Mouse (Mus musculus) liver, adult 2 months (tissue): ENCODE data around the gene Mast3. TPM values are rescaled to one million over a fixed set of nuclear protein-coding genes. Genes with fewer than 3 reads are reported as not detected.

Experiments
- DNase-seq: peaks from one replicate; pipeline ENCODE4 v3.0.0-alpha.2; 2011; ENCODE audit warnings: low read depth, low spot score; ENCODE audit errors: extremely low read depth
- H3K27ac ChIP-seq: fragments of 200-500 bp; replicated peaks from 2 replicates; pipeline ENCODE4 v1.5.1; 2012; ENCODE audit warnings: low read depth, mild to moderate bottlenecking, control low read depth, inconsistent platforms, low read length; ENCODE audit not compliant: insufficient read depth
- H3K27me3 ChIP-seq: fragments of 200-500 bp; 2 replicates; pipeline ENCODE4 v1.6.1; 2012; ENCODE audit warnings: mild to moderate bottlenecking, moderate library complexity, low read length, inconsistent platforms; ENCODE audit not compliant: control insufficient read depth, insufficient read depth
- H3K36me3 ChIP-seq: fragments of 200-500 bp; 2 replicates; pipeline ENCODE4 v1.6.1; 2012; ENCODE audit warnings: low read length, inconsistent platforms; ENCODE audit not compliant: control insufficient read depth, insufficient read depth
- H3K4me1 ChIP-seq: fragments of 200-500 bp; 2 replicates; pipeline ENCODE4 v1.6.1; 2011; ENCODE audit warnings: low read length; ENCODE audit not compliant: control insufficient read depth, insufficient read depth
- H3K4me3 ChIP-seq: fragments of 200-500 bp; 2 replicates; pipeline ENCODE4 v1.5.1; 2011; ENCODE audit warnings: low read depth, mild to moderate bottlenecking, control low read depth, low read length, moderate library complexity; ENCODE audit not compliant: insufficient read depth
- H3K79me2 ChIP-seq: fragments of 200-500 bp; 2 replicates; pipeline ENCODE4 v1.6.1; 2012; ENCODE audit warnings: inconsistent platforms, mild to moderate bottlenecking, low read length, moderate library complexity; ENCODE audit not compliant: control insufficient read depth, insufficient read depth
- H3K9ac ChIP-seq: fragments of 200-500 bp; 2 replicates; pipeline ENCODE4 v1.6.1; 2012; ENCODE audit warnings: low read depth, mild to moderate bottlenecking, control low read depth, inconsistent platforms, low read length
- CTCF ChIP-seq: fragments of 200-500 bp; IDR thresholded peaks from 2 replicates; pipeline ENCODE4 v1.5.1; 2011; ENCODE audit warnings: low read depth, low read length, control low read depth
- POLR2A ChIP-seq: fragments of 200-500 bp; IDR thresholded peaks from 2 replicates; pipeline ENCODE4 v1.6.1; 2011; ENCODE audit warnings: low read length, control low read depth; ENCODE audit not compliant: insufficient read depth; ENCODE audit errors: extremely low read depth
- WGBS: fragments of 180-500 bp; shearing (Covaris S2); methylation state at CpG from one replicate; pipeline ENCODE4 v1.1.7; 2018; 5-methylcytosine and 5-hydroxymethylcytosine counted together
- polyA plus RNA-seq: library from polyadenylated mRNA; depleted of rRNA; stranded (reverse); fragments of >200 nt; gene quantifications from 2 replicates; pipeline ENCODE4 v1.2.3, GENCODE M21; 2012
- total RNA-seq: library from RNA; depleted of rRNA; stranded (reverse); fragments of >200 nt; gene quantifications from 2 replicates; pipeline ENCODE4 v1.2.3, GENCODE M21; 2014

Mast3 gene
- total and polyA plus RNA-seq, 2 experiments: 16.7 to 29.0 TPM

- 28% methylated on average over 6 of the region's 6 CpGs for WGBS
- TF ChIP-seq POLR2A: no peak
- TF ChIP-seq CTCF: no peak
- Histone ChIP-seq H3K79me2 (no peaks in the 10 kb centered on the region), H3K27ac (no peak overlapping the region; the same call in 1 of the 2 replicates), H3K4me3 (no peak overlapping the region), H3K36me3 (no peaks in the 10 kb centered on the region), H3K4me1 (peaks cover 12% of the 10 kb centered on the region; the same call in 1 of the 2 replicates), H3K9ac (0 out of 2 replicates have a peak overlapping the region, but pooled peaks have one; percentile 3), H3K27me3 (no peaks in the 10 kb centered on the region)
- DNase-seq: peak; percentile 69
These were observed 37.4 kb downstream of the Mast3 start for GRCm38 (mm10) chr8:70767503-70767902.

DNA sequence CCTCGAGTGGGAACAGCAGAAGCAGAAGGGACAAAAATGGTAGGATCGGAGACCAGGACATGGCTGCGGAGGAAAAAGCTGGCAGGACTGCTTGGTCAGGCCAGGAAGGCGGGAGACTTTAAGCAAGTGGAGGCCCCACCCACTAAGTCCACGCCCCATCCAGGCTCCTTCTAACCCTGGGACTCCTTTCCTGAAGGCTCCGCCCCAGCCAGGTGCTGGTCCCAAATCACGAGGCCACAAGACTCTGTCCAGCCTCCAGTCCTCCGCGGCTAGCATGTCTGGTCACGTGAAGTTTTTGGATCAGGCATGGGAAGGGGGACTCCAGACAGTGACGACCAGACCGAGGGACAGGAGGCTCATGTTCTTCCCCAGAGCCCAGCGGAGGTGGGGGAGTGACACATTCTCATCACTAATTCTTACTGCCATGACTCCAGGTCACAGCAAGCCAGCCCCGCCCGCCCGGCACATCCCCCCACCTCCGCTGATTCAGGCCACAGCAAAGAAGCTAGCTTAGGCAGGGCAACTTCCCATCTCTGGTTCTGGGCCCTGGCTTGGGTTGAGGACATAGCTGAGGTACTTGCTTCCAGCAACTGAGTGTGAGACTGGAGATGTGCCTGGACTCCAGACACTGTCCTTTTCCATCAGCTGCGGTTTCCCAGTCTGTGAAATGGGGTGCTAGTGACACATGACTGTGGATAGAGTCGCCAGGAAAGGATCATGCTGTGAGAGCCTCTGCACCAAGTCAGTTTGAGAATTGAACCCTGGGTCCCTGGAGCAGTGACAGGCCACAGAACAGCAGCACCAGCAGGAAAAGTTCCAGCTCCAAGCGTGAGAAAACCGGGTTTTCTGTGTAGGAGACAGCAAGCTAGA lies 38.0 kb downstream of the Mast3 start:
- H3K27me3 ChIP-seq: no peaks in the 10 kb centered on the region
- DNase-seq: peak; percentile 65
- TF ChIP-seq POLR2A: 0 out of 2 replicates have a peak, but pooled peaks have one; percentile 29
- no peak for TF ChIP-seq CTCF
- no peaks in the 10 kb centered on the region for H3K36me3 ChIP-seq
- peak overlapping the region; percentile 61 for H3K4me3 ChIP-seq
- WGBS: 25% methylated on average over 21 of the region's 21 CpGs
- H3K27ac ChIP-seq: peak overlapping the region; percentile 24
- H3K9ac ChIP-seq: peak overlapping the region; percentile 64
- no peaks in the 10 kb centered on the region for H3K79me2 ChIP-seq
- H3K4me1 ChIP-seq: peaks cover 12% of the 10 kb centered on the region; the same call in 1 of the 2 replicates

- DNase-seq: no peak
- peak overlapping the region; percentile 61 for H3K4me3 ChIP-seq
- H3K27ac ChIP-seq: peak overlapping the region; percentile 24
- no peak for TF ChIP-seq CTCF
- no peak for TF ChIP-seq POLR2A
- H3K9ac ChIP-seq: peak overlapping the region; percentile 64
- no peaks in the 10 kb centered on the region for H3K79me2 ChIP-seq
- H3K27me3 ChIP-seq: no peaks in the 10 kb centered on the region
- peaks cover 12% of the 10 kb centered on the region; the same call in 1 of the 2 replicates for H3K4me1 ChIP-seq
- WGBS: 20% methylated on average over 34 of the region's 34 CpGs
- H3K36me3 ChIP-seq: no peaks in the 10 kb centered on the region
These were observed 38.9 kb downstream of the Mast3 start for GRCm38 (mm10) chr8:70765838-70766570.

DNA sequence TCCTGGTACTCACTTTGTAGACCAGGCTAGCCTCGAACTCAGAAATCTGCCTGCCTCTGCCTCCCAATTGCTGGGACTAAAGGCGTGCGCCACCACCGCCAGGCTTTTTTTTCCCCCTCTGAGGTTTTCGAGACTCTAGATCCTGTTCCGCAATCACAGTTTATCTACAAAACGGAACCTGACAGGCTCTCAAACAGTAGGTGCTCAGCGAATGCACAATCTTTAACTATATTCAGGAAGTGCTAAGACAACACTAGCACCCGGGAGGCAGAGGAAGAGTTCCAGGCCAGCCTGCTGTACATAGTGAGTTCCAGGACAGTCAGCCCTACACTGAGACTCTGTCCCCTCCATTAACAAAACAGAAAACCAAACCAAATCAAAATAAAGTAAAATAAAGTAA lies 39.5 kb downstream of the Mast3 start:
- DNase-seq: no peak
- H3K27me3 ChIP-seq: no peaks in the 10 kb centered on the region
- no peaks in the 10 kb centered on the region for H3K36me3 ChIP-seq
- TF ChIP-seq POLR2A (no peak), CTCF (no peak)
- no peaks in the 10 kb centered on the region for H3K79me2 ChIP-seq
- no peak overlapping the region for H3K27ac ChIP-seq
- no peak overlapping the region for H3K9ac ChIP-seq
- H3K4me1 ChIP-seq: peaks cover 12% of the 10 kb centered on the region; the same call in 1 of the 2 replicates
- 65% methylated on average over 9 of the region's 9 CpGs for WGBS
- H3K4me3 ChIP-seq: no peak overlapping the region

- no peak for DNase-seq
- H3K36me3 ChIP-seq: no peaks in the 10 kb centered on the region
- no peaks in the 10 kb centered on the region for H3K79me2 ChIP-seq
- no peak overlapping the region for H3K9ac ChIP-seq
- H3K4me1 ChIP-seq: peaks cover 16% of the 10 kb centered on the region
- H3K4me3 ChIP-seq: no peak overlapping the region
- 94% methylated on average over 13 of the region's 13 CpGs for WGBS
- no peak for TF ChIP-seq CTCF
- no peak for TF ChIP-seq POLR2A
- H3K27me3 ChIP-seq: no peaks in the 10 kb centered on the region
- no peak overlapping the region for H3K27ac ChIP-seq
These were observed 40.2 kb downstream of the Mast3 start for GRCm38 (mm10) chr8:70764676-70765075.
